In genomic region chr4:130791811-130792375, GRCm38 (mm10) we compare ENCODE assay signal across 7 mouse cellular contexts. TPM values are rescaled to one million over a fixed set of nuclear protein-coding genes. Genes with fewer than 3 reads are reported as not detected.
A peak's percentile ranks its signal among the peaks of the same experiment; 100 is the strongest.
DNase-seq lines count a peak whose midpoint lies in the region; ATAC-seq and TF ChIP-seq lines count a peak whose summit lies in the region.

No protein-coding gene starts in this region.

- H3K4me3 ChIP-seq in lung, adult 2 months (replicated peaks; ENCODE audit: extremely low read depth, low read depth, low read length), result peak overlapping the region; percentile 54
- peak overlapping the region; percentile 73 for H3K4me3 ChIP-seq in cortical plate, adult 2 months (ENCODE audit: insufficient read depth, low read length)
- peak overlapping the region; percentile 78 for H3K4me3 ChIP-seq in forebrain, embryonic 15.5 days
- H3K4me3 ChIP-seq in liver, embryonic 12.5 days, result peak overlapping the region; percentile 57
- H3K4me3 ChIP-seq in stomach, embryonic 16.5 days (replicated peaks; ENCODE audit: low read length), result peak overlapping the region; percentile 63

- no peak for TF ChIP-seq CTCF in lung, adult 2 months (IDR thresholded peaks at IDR 0.05; ENCODE audit: insufficient read depth, low read length)
- TF ChIP-seq CTCF in cortical plate, adult 2 months (IDR thresholded peaks at IDR 0.05; ENCODE audit: extremely low read depth, insufficient read depth, low read length), result no peak

- H3K36me3 ChIP-seq in forebrain, embryonic 15.5 days, result no peaks in the 10 kb centered on the region
- H3K36me3 ChIP-seq in liver, embryonic 12.5 days, result no peaks in the 10 kb centered on the region
- no peaks in the 10 kb centered on the region for H3K36me3 ChIP-seq in stomach, embryonic 16.5 days (ENCODE audit: control insufficient read depth, insufficient read depth, low read length)

- peak overlapping the region; percentile 73 for H3K4me2 ChIP-seq in forebrain, embryonic 15.5 days (replicated peaks)
- peak overlapping the region; percentile 70 for H3K4me2 ChIP-seq in liver, embryonic 12.5 days
- peak overlapping the region; percentile 90 for H3K4me2 ChIP-seq in stomach, embryonic 16.5 days (ENCODE audit: low read depth, low read length)

- peak overlapping the region; percentile 92 for H3K9ac ChIP-seq in forebrain, embryonic 15.5 days (replicated peaks)
- H3K9ac ChIP-seq in liver, embryonic 12.5 days, result no peak overlapping the region
- H3K9ac ChIP-seq in stomach, embryonic 16.5 days (ENCODE audit: low read length), result peak overlapping the region; percentile 88

- H3K27me3 ChIP-seq in forebrain, embryonic 15.5 days, result no peaks in the 10 kb centered on the region
- H3K27me3 ChIP-seq in liver, embryonic 12.5 days (replicated peaks), result peaks cover 65% of the 10 kb centered on the region
- no peaks in the 10 kb centered on the region for H3K27me3 ChIP-seq in stomach, embryonic 16.5 days (ENCODE audit: control insufficient read depth, insufficient read depth, low read length)

- DNase-seq in lung, adult 2 months, result peak; percentile 33
- no peak for DNase-seq in lung, postnatal 25 days (ENCODE audit: low spot score)
- no peak for DNase-seq in right cerebral cortex, postnatal 10 days (ENCODE audit: low spot score in 2 of 2)

- no peak for TF ChIP-seq POLR2A in lung, adult 2 months (IDR thresholded peaks at IDR 0.05; ENCODE audit: borderline replicate concordance, extremely low read depth, low read depth, low read length)
- TF ChIP-seq POLR2A in cortical plate, adult 2 months (IDR thresholded peaks at IDR 0.05; ENCODE audit: extremely low read depth, insufficient read depth, low read length), result no peak

- peaks cover 10% of the 10 kb centered on the region for H3K4me1 ChIP-seq in lung, adult 2 months (ENCODE audit: control insufficient read depth, insufficient read depth, low read length)
- H3K4me1 ChIP-seq in cortical plate, adult 2 months (ENCODE audit: control insufficient read depth, insufficient read depth, low read length), result peaks cover 4% of the 10 kb centered on the region; the same call in 1 of the 2 replicates
- peaks cover 35% of the 10 kb centered on the region for H3K4me1 ChIP-seq in forebrain, embryonic 15.5 days
- H3K4me1 ChIP-seq in liver, embryonic 12.5 days, result peaks cover 12% of the 10 kb centered on the region
- peaks cover 9% of the 10 kb centered on the region for H3K4me1 ChIP-seq in stomach, embryonic 16.5 days (ENCODE audit: control insufficient read depth, insufficient read depth, low read length)

- no peak overlapping the region for H3K27ac ChIP-seq in cortical plate, adult 2 months (ENCODE audit: insufficient read depth, low read length)
- peak overlapping the region; percentile 72 for H3K27ac ChIP-seq in forebrain, embryonic 15.5 days (replicated peaks)
- no peak overlapping the region for H3K27ac ChIP-seq in liver, embryonic 12.5 days
- peak overlapping the region; percentile 47; the same call in 1 of the 2 replicates for H3K27ac ChIP-seq in stomach, embryonic 16.5 days (ENCODE audit: low read length)

- H3K9me3 ChIP-seq in forebrain, embryonic 15.5 days, result no peaks in the 10 kb centered on the region
- H3K9me3 ChIP-seq in liver, embryonic 12.5 days (replicated peaks), result no peaks in the 10 kb centered on the region
- H3K9me3 ChIP-seq in stomach, embryonic 16.5 days (replicated peaks; ENCODE audit: control insufficient read depth, low read length), result no peaks in the 10 kb centered on the region

- ATAC-seq in forebrain, embryonic 15.5 days (replicated peaks), result peak; percentile 42
- ATAC-seq in liver, embryonic 12.5 days, result no peak
- ATAC-seq in stomach, embryonic 16.5 days (ENCODE audit: insufficient read depth, low FRiP score), result peak; percentile 15; the same call in 1 of the 2 replicates

- WGBS in lung, adult 2 months, result 8% methylated on average over 19 of the region's 19 CpGs
- 4% methylated on average over 18 of the region's 19 CpGs for WGBS in forebrain, embryonic 15.5 days
- 11% methylated on average over 19 of the region's 19 CpGs for WGBS in liver, embryonic 12.5 days (ENCODE audit: insufficient replicate concordance)
- WGBS in stomach, embryonic 16.5 days, result 5% methylated on average over 19 of the region's 19 CpGs

RNA-seq across cellular contexts. Expression of gene Sdc3, which starts 0.4 kb away (rescaled TPM):
- polyA plus RNA-seq in lung, adult 2 months (2012; rRNA removed), result 113 and 146 TPM in 2 replicates
- 81.5 and 83.1 TPM in 2 replicates for polyA plus RNA-seq in cortical plate, adult 2 months (2012; rRNA removed)
- polyA plus RNA-seq in forebrain, embryonic 15.5 days (2015; fragmentation: Nextera tagmentation; extraction: Ambion mirVana), result 84.9 and 85.7 TPM in 2 replicates
- polyA plus RNA-seq in liver, embryonic 12.5 days (2016; fragmentation: Nextera tagmentation; extraction: Ambion mirVana), result 8.0 and 9.8 TPM in 2 replicates
- 23.2 and 25.2 TPM in 2 replicates for polyA plus RNA-seq in stomach, embryonic 16.5 days (2015; fragmentation: Nextera tagmentation; extraction: Ambion mirVana)

Comparison
In these comparisons a context has a peak if more than half of its experiments do, and no peak if none do; other contexts are left out.
1. H3K27ac ChIP-seq: peak in forebrain, embryonic 15.5 days (single experiment) and stomach, embryonic 16.5 days (single experiment); none in cortical plate, adult 2 months (single experiment) and liver, embryonic 12.5 days (single experiment).
2. Peak in every context shown above with its lines, with median percentiles within 50 percentile points of each other: H3K4me3 ChIP-seq and H3K4me2 ChIP-seq.